Mouse (Mus musculus): ENCODE data around the gene Ptprn.
A peak's percentile ranks its signal among the peaks of the same experiment; 100 is the strongest.

GRCm38 (mm10) chr1:75219078-75219477 is 45.2 kb downstream of the Ptprn start:
- TF ChIP-seq CTCF (IDR thresholded peaks at IDR 0.05; ENCODE audit: borderline replicate concordance, insufficient read depth, low read depth, low read length) (peak; percentile 36; the same call in 1 of the 2 replicates), POLR2A (IDR thresholded peaks at IDR 0.05; ENCODE audit: borderline replicate concordance, insufficient read depth, low read length) (peak; percentile 100)

Data from cerebellum, adult 2 months (tissue).